Mouse (Mus musculus) gastrocnemius, postnatal 36 days (tissue): Measurements from ENCODE around the gene Rabgap1l. TPM values are rescaled to one million over a fixed set of nuclear protein-coding genes. Genes with fewer than 3 reads are reported as not detected.
"Not testable (repeated sequence)": the region's sequence is repeated elsewhere in the genome, so short reads cannot be mapped to it uniquely, and the experiment has no call there.

Source experiments
- DNase-seq, 2 experiments: peaks; one replicate each; pipeline ENCODE4 v3.0.0; 2022
- intact Hi-C: fragments of 180-260 bp; cut with DNase I; formaldehyde crosslinking; loops from one replicate; pipeline ENCODE4 v1.15.1; 2025
- total RNA-seq, 2 experiments: library from RNA; stranded (reverse); gene quantifications; 2 replicates each; pipeline ENCODE4 v1.2.3; 2021

Rabgap1l gene
- total RNA-seq, 2 experiments from 2014 or later: 9.1 to 11.7 TPM

DNA sequence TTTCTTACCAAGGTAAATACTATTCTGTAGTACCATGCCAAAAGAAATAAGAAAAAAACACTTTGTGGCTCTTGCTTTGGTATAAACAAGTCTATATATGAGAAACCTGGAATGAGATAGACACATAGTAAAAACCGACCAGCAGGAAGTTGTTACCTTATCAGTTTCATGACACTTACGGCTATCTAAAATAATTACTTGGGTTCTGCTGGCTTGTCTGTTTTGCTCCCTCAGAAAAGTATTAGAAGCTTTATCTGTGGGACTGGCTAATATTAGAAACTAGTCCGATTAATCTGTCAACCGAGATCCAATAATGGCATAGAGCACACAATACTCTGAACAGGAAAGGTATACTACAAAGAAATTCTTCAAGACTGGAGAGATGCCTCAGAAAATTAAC is 79.1 kb downstream of the Rabgap1l start:
- intact Hi-C loops: no loop called here
- no peak for DNase-seq

DNA sequence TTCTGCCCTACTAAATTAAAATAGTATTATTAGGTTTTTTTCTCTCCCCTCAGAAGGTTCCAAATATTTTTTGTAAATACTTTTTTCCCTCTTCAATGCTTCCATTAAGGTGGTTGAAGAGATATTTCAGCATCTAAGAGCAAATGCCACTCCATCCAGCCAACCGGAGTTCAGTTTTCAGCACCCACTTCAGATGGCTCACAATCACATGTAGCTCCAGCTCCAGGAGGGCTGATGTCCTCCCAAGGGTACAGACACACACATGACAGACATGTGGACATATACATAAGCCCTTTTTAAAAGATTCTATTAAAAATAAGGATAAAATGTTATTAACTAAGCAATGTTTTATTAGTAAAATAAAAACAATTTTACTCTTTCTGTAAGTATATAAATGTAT is 79.6 kb downstream of the Rabgap1l start:
- DNase-seq: no peak
- intact Hi-C loops: no loop called here

DNA sequence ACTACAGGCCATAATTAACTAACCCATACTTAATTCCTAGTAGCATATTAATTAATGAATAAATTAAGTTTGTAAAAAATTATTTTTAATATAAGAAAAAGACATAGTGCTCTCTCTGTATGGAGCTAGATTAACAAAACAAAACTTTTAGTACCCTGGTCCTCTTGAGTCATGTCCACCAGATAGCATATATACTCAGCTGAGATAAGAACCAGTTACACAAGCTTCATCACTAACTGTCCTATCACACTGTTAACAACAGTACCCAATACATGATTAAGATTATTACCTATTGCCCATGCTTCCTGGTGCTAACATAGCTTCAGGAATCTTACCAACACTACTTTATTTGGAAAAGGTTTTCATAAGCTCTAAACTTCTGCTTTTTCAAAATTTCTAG is 82.5 kb downstream of the Rabgap1l start:
- intact Hi-C loops: no loop called here
- DNase-seq: no peak

- no peak for DNase-seq
- intact Hi-C loops: no loop called here
Observed at GRCm38 (mm10) chr1:160704596-160704995, 88.4 kb downstream of the Rabgap1l start.

GRCm38 (mm10) chr1:160703813-160704212 is 89.2 kb downstream of the Rabgap1l start:
- intact Hi-C loops: no loop called here
- no peak for DNase-seq

- DNase-seq: peak; percentile 91 to 92
- intact Hi-C loops: no loop called here
Observed at GRCm38 (mm10) chr1:160693094-160693447, 99.9 kb downstream of the Rabgap1l start.

DNA sequence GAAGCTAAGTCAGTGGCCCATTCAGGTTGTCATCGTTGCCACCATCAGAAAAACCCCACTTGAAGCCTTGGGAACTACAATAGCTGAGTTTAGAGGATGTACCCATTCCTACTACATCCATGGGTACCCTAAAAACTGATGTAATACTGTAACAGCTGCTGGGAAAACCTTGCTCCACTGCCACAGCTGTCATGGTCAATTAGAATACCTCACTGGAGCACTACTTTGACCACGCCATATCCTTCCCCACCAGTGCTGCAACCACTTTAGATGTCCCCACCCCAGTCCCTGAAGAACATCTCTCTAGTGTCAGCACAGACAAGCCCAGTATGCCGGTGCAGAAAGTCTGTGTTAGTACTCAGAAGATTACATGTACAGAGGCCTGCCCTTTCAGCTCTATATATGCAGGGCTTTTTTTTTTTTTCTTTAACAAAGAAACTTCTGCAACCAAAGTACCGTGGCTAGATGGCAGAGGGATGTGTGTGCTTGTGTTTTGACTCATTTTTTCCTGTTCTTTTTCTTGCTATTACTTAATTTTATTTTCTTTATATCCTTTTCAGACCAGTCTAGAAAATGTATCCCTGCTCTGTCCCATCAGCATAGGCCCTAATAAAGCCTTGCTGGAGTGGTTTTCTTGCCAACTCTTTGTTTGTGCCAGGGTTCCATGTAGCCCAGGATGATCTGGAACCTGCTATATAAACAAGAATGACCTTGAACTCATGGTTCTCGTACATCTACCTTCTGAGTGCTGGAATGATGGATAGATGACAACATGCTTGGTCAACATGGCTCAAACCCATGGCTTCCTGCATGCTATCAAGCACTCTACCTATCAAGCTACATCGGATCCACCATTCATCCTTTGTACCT is 100.6 kb downstream of the Rabgap1l start:
- DNase-seq: no peak
- intact Hi-C loops: no loop called here

DNA sequence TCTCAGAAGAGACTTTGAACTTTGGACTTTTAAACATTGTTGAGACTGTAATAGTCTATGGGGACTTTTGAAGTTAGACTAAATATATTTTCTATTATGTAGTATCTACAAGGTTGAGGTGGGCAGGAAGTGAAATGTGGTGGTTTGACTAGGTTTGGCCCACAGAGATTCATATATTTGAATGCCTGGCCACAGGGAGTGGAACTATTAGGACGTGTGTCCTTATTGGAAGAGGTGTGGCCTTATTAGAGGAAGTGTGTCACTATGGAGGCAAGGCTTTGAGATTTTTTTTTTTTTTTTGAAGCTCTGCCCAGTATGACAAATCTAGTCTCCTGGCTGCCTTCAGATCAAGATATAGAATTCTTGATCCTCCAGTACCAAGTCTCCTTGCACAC is 101.8 kb downstream of the Rabgap1l start:
- DNase-seq: no peak
- intact Hi-C loops: no loop called here

DNA sequence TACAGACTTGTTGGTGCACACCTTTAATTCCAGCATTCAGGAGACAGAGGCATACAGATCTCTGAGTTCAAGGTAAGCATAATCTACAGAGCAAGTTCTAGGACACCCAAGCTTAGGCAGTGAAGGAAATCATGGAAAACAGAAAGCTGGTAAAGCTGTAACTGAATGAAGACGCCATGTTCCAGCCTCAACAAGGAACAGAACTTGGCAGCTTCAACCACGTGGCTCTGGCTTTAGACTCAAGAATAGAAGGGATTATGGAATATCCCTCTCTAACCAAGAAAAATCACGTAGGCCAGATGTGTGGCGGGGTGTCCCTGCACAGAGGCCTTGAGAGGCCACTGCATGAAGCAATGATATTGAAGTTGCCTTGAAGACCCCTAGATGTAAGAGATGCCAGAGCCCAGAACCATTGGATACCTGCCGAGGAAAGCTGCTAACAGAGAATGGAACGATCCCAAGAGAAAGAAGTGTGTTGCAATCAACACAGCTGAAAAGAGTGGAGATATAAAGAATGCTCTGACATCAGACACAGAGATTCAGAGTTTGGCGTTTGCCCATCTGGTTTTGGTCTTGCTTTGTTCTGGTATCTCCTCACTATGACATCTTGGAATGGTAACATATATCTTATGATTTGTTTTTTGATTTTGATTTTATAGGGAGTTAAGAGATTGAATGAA is 102.4 kb downstream of the Rabgap1l start:
- intact Hi-C loops: no loop called here

DNA sequence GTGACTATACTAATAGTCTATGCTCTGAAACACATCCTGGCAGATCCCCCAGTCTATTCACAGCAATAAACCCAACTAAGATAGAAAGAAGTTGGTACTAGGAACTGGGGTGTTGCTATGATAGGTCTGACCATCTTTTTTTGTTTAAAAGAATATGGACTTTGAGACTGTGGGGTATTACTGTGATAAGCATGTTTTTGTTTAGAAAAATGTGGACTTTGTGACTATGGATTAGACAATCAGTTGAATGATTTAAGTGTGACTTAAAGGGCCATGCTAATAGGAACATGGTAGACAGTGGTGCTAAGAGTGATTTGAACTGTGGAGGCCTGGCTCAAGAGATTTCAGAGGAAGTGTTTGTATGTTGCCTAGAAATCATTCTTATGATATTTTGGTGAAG is 103.5 kb downstream of the Rabgap1l start:
- intact Hi-C loops: no loop called here
- no peak for DNase-seq

More for the DNA sequence above, 102.4 kb downstream of the Rabgap1l start:
- DNase-seq: no peak

- DNase-seq: no peak
- intact Hi-C loops: no loop called here
Observed at GRCm38 (mm10) chr1:160684251-160684650, 108.8 kb downstream of the Rabgap1l start.

DNA sequence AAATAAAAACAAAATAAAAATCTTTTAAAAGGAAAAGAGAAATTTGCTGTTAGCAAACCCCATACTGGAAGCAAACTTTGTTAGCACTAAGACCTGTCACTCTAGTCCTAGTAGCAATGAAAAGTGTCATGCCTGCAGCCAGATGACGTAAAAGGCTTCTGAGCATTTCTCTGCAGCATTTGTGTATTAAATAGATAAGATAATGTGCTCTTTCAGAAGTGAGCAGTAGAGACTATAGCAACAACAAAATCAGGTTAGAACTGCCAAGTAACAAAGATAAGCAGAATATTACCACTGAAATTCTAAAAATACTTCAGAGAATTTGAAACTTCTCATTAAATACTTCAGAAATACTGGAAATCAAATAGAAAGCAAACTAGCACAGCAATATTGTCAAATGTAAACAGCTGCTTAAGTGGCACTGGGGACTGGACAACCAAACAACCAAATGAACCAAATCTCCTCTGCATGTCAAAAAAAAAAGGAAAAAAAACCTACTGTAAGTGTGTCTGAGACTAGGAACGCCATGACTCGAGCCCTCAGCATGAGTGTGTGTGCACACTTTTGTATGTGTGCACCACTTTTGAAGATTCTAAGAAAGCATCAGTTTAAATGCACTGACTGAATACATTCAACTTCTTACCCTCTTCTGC is 111.5 kb downstream of the Rabgap1l start:
- DNase-seq: no peak
- intact Hi-C loops: no loop called here

- no peak for DNase-seq
Observed at GRCm38 (mm10) chr1:160674763-160675162, 118.2 kb downstream of the Rabgap1l start.

GRCm38 (mm10) chr1:160672088-160672814 is 120.8 kb downstream of the Rabgap1l start:
- intact Hi-C loops: no loop called here
- DNase-seq: no peak

More at GRCm38 (mm10) chr1:160674763-160675162, 118.2 kb downstream of the Rabgap1l start:
- intact Hi-C loops: no loop called here

DNA sequence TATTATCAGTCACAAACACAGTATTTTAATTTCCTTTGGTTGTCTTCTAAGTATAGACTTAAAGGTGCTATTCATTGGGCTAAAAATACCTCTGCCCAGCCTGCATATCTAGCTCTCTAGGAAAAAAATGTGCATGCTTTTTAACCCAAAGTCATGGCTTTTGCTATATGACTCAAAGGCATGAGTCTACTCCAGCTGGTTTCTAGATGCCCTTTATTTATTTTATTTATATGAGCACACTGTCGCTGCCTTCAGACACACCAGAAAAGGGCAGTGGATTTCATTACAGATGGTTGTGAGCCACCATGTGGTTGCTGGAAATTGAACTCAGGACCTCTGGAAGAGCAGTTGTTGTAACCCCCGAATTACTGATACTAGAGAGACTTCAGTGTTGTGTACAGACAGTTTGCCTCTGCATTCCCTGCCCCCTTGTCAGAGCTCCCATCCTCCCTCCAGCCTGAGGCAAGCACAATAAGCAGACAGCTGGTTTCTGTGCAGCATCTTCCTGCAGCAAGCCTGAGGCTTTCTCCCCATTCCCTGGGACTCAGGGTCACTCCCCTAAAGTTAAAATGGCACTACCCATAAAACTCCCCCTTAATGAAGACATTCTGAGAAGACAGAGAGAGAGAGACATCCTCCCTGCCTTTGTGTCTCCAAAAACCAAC is 137.1 kb downstream of the Rabgap1l start:
- intact Hi-C loops: no loop called here
- no peak for DNase-seq

GRCm38 (mm10) chr1:160651691-160652090 is 141.3 kb downstream of the Rabgap1l start:
- intact Hi-C loops: no loop called here
- DNase-seq: no peak

DNA sequence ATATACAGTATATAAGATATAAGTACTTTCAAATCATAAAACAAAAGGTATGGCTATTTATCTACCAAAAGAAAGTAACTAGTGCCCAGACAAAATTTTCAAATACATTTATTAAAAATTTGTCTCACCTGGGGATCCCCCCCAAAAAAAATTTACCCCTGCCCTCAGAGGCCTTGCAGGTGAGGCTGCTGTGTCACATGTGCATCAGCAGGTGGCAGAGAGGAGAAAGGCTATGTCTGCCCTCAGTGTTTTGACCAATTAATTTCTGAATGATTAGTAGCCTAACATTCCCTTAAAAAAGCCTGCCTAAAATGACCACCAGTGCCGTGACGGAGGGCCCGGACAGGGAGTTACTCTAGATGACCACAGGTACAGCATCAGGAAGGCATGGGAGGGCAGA is 147.6 kb downstream of the Rabgap1l start:
- DNase-seq: no peak
- intact Hi-C loops: no loop called here

DNA sequence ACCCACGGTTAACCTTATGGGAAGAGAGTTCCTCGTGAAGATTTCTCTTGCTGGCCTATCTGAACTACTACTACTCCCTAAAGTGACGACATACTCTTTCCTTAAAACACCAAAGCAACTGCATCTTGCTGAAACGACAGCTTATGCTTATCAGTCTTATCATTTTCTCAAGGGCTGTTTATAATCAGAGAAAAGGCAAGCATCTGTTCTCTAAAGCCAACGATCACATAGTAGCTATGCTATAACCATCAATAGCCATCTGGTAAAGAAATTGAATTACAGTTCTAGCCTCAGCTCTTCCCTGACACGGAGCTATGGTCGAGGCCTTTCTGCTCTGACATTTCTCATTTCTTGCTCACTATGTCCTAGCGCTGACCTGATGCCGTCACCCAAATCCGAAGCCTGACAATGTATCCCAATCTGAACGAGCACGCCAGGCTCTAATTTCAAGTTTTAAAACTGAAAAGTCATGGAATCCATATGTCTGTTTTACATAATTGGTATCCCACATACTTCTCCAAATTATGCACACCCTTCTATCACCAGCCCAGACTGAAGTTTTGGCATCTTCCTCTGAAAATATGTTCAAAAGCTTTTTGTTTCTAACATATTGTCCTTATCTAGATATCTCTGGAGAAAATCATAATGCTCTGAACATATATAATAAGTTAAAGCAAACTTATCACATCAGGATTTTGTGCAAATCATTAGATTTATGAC is 164.6 kb downstream of the Rabgap1l start:
- intact Hi-C loops: no loop called here

DNA sequence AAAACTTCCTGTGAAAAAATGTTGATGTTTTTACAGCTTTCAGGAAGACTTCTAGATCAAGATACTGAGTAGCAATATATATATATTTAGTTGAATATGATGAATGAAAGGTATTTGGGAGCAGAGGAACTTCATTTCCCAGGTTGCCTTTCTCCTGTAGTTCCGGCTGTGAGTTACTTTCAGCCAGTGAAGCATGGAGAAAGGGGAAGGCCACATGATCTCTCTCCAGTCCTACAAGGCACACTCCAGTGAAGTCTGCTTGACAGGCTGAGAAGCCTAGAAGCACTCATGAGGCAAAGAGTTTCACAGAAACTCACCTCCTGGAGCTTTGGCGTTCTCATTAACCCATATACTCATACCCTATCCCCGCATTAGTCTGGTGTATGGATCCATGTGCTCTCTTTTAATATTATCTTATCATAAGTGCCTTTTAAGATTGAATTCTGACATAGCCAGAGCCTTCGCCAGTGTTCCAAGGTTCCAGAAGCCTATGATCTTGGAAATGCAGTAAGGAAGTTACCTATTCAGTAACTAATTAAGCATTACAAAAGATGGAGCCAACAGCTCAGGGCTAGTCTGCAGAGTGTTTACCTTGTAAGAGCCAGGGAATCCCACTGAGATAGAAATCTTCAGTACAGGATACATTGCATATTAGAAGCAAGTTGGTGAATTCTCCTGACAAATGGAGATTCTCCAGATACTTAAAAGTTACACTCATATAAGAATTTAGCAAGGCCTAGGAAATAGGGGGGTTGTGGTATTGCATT is 168.5 kb downstream of the Rabgap1l start:
- DNase-seq, intact Hi-C loops: not testable (repeated sequence)

More for the DNA sequence above, 164.6 kb downstream of the Rabgap1l start:
- DNase-seq: no peak
